Comparison of ENCODE assay signal across 10 mouse cellular contexts in the genomic region with DNA sequence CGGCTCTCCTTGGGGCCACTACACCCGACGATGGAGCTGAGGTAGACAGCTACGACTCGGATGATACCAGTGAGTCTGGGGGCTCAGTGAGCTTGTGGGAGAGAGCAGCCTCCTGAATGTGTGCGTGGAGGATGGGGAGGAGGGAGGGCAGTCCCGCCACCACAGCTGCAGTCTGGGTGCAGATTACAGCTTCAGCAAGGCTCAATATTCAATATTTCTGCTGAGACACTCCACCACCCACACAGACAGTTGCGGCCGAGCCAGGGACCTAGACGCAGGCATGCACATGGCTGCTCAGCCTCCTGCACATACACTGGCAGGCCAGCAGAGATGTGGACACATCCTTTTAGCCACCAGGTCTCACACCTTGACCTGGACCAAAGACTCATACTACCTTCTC. TPM values are rescaled to one million over a fixed set of nuclear protein-coding genes. Genes with fewer than 3 reads are reported as not detected.
DNase-seq lines count a peak whose midpoint lies in the region; ATAC-seq and TF ChIP-seq lines count a peak whose summit lies in the region.
"Had no signal": no experiment of that assay in that cellular context is flagged by ENCODE, and none has a peak within 500 bp of the region (broad histone marks: within the 10 kb centered on the region; RNA-seq: fewer than 3 reads in every experiment).

No protein-coding gene starts in this region.

- TF ChIP-seq POLR2A in ES-Bruce4 (IDR thresholded peaks at IDR 0.05; ENCODE audit: insufficient read depth, low read length): no peak

- no peak for TF ChIP-seq EP300 in ES-Bruce4 (IDR thresholded peaks at IDR 0.05; ENCODE audit: insufficient read depth, low read depth, low read length)

- H3K9ac ChIP-seq in ES-Bruce4 (ENCODE audit: low read depth, poor library complexity, severe bottlenecking): peak overlapping the region; percentile 79
- H3K9ac ChIP-seq in forebrain, embryonic 16.5 days (replicated peaks; ENCODE audit: low read depth, low read length): peak overlapping the region; percentile 69
- H3K9ac ChIP-seq in liver, embryonic 12.5 days: no peak overlapping the region
- H3K9ac ChIP-seq: liver, embryonic 13.5 days had no signal

- no peak for TF ChIP-seq CTCF in ES-Bruce4 (IDR thresholded peaks at IDR 0.05; ENCODE audit: low read depth, low read length)

- H3K9me3 ChIP-seq in ES-Bruce4 (replicated peaks; ENCODE audit: control insufficient read depth, insufficient read depth, low read length, poor library complexity, severe bottlenecking): no peaks in the 10 kb centered on the region
- no peaks in the 10 kb centered on the region for H3K9me3 ChIP-seq in forebrain, embryonic 16.5 days (ENCODE audit: control insufficient read depth, low read length)
- H3K9me3 ChIP-seq in midbrain, embryonic 10.5 days (replicated peaks): no peaks in the 10 kb centered on the region
- no peaks in the 10 kb centered on the region for H3K9me3 ChIP-seq in liver, embryonic 12.5 days (replicated peaks)
- H3K9me3 ChIP-seq: liver, embryonic 13.5 days had no signal

- peak overlapping the region; percentile 100 for H3K4me2 ChIP-seq in forebrain, embryonic 16.5 days (ENCODE audit: low read length)
- H3K4me2 ChIP-seq in liver, embryonic 12.5 days: no peak overlapping the region

- no peaks in the 10 kb centered on the region for H3K4me1 ChIP-seq in ES-Bruce4 (ENCODE audit: control insufficient read depth, insufficient read depth, low read length)
- peaks cover 19% of the 10 kb centered on the region for H3K4me1 ChIP-seq in forebrain, embryonic 16.5 days (replicated peaks; ENCODE audit: control insufficient read depth, insufficient read depth, low read length)
- peaks cover 57% of the 10 kb centered on the region for H3K4me1 ChIP-seq in midbrain, embryonic 10.5 days
- peaks cover 14% of the 10 kb centered on the region; the same call in 1 of the 2 replicates for H3K4me1 ChIP-seq in liver, embryonic 12.5 days

- H3K36me3 ChIP-seq in ES-Bruce4 (ENCODE audit: control insufficient read depth, insufficient read depth, low read length, poor library complexity, severe bottlenecking): peaks cover 9% of the 10 kb centered on the region; the same call in 1 of the 2 replicates
- 0 out of 2 replicates have a peak, but pooled peaks cover 8% of the 10 kb centered on the region for H3K36me3 ChIP-seq in forebrain, embryonic 16.5 days (ENCODE audit: control insufficient read depth, insufficient read depth)
- H3K36me3 ChIP-seq in midbrain, embryonic 10.5 days: peaks cover 35% of the 10 kb centered on the region
- H3K36me3 ChIP-seq in liver, embryonic 12.5 days: peaks cover 23% of the 10 kb centered on the region

- H3K27ac ChIP-seq in ES-Bruce4 (ENCODE audit: insufficient read depth, low read length): no peak overlapping the region
- H3K27ac ChIP-seq in forebrain, embryonic 16.5 days (ENCODE audit: low read length): no peak overlapping the region
- H3K27ac ChIP-seq in midbrain, embryonic 10.5 days (replicated peaks): peak overlapping the region; percentile 89
- H3K27ac ChIP-seq in liver, embryonic 12.5 days: no peak overlapping the region
- H3K27ac ChIP-seq: liver, embryonic 13.5 days had no signal

- H3K4me3 ChIP-seq in ES-Bruce4 (ENCODE audit: low read depth, low read length): peak overlapping the region; percentile 87
- H3K4me3 ChIP-seq in forebrain, embryonic 16.5 days (replicated peaks; ENCODE audit: low read length): peak overlapping the region; percentile 60
- H3K4me3 ChIP-seq in midbrain, embryonic 10.5 days: peak overlapping the region; percentile 82
- H3K4me3 ChIP-seq in liver, embryonic 12.5 days: no peak overlapping the region

- ATAC-seq in forebrain, embryonic 16.5 days: peak; percentile 47; the same call in 1 of the 2 replicates
- ATAC-seq in liver, embryonic 12.5 days: no peak

- WGBS in forebrain, embryonic 16.5 days: 28% methylated on average over 10 of the region's 10 CpGs
- WGBS in midbrain, embryonic 10.5 days: 34% methylated on average over 10 of the region's 10 CpGs
- 23% methylated on average over 10 of the region's 10 CpGs for WGBS in liver, embryonic 12.5 days (ENCODE audit: insufficient replicate concordance)

- H3K27me3 ChIP-seq in ES-Bruce4 (ENCODE audit: control insufficient read depth, insufficient read depth, low read length, poor library complexity, severe bottlenecking): 0 out of 2 replicates have a peak, but pooled peaks cover 2% of the 10 kb centered on the region
- H3K27me3 ChIP-seq in forebrain, embryonic 16.5 days (replicated peaks; ENCODE audit: control insufficient read depth, insufficient read depth, low read length): peaks cover 4% of the 10 kb centered on the region; the same call in 1 of the 2 replicates
- H3K27me3 ChIP-seq in midbrain, embryonic 10.5 days (ENCODE audit: low read depth, poor library complexity, severe bottlenecking): peaks cover 59% of the 10 kb centered on the region
- peaks cover 78% of the 10 kb centered on the region for H3K27me3 ChIP-seq in liver, embryonic 12.5 days (replicated peaks)

- peak; percentile 54 to 63 for DNase-seq in frontal cortex, postnatal 36 days (ENCODE audit: low spot score in 2 of 2)
- no peak for DNase-seq in frontal cortex, postnatal 14 days (ENCODE audit: low spot score in 2 of 2)
- no peak for DNase-seq in midbrain, embryonic 10.5 days (ENCODE audit: low spot score)
- no peak for DNase-seq in lung, adult 18-20 months
- no peak for DNase-seq in layer of hippocampus, postnatal 14 days (ENCODE audit: low spot score in 2 of 2)
- DNase-seq: liver, embryonic 13.5 days had no signal

RNA-seq across cellular contexts. Expression of gene Doc2a, which starts 1.6 kb away (rescaled TPM):
- 3.2 and 3.3 TPM in 2 replicates for polyA plus RNA-seq in ES-Bruce4 (2011; ENCODE audit: insufficient read depth, insufficient read length, low read depth, missing spikeins)
- 10.8 and 14.3 TPM in 2 replicates for polyA plus RNA-seq in forebrain, embryonic 16.5 days (2015; fragmentation: Nextera tagmentation; extraction: Ambion mirVana)
- 6.6 and 8.4 TPM in 2 replicates for polyA plus RNA-seq in midbrain, embryonic 10.5 days (2016; fragmentation: Nextera tagmentation; extraction: Ambion mirVana)
- polyA plus RNA-seq in liver, embryonic 12.5 days (2016; fragmentation: Nextera tagmentation; extraction: Ambion mirVana): 0.15 and 0.24 TPM in 2 replicates
- total RNA-seq in layer of hippocampus, postnatal 14 days (2021): 10 to 100 TPM; 22.8 to 25.8 TPM

RNA-seq across cellular contexts. Expression of gene Hirip3, which starts 13.0 kb away (rescaled TPM):
- 116 and 120 TPM in 2 replicates for polyA plus RNA-seq in ES-Bruce4 (2011; ENCODE audit: insufficient read depth, insufficient read length, low read depth, missing spikeins)
- polyA plus RNA-seq in forebrain, embryonic 16.5 days (2015; fragmentation: Nextera tagmentation; extraction: Ambion mirVana): 25.6 and 28.1 TPM in 2 replicates
- polyA plus RNA-seq in midbrain, embryonic 10.5 days (2016; fragmentation: Nextera tagmentation; extraction: Ambion mirVana): 50.1 and 50.7 TPM in 2 replicates
- polyA plus RNA-seq in liver, embryonic 12.5 days (2016; fragmentation: Nextera tagmentation; extraction: Ambion mirVana): 20.3 and 22.0 TPM in 2 replicates
- 10 to 100 TPM; 27.6 to 34.7 TPM for total RNA-seq in layer of hippocampus, postnatal 14 days (2021)

RNA-seq across cellular contexts. Expression of gene Ino80e, which starts 13.4 kb away (rescaled TPM):
- polyA plus RNA-seq in ES-Bruce4 (2011; ENCODE audit: insufficient read depth, insufficient read length, low read depth, missing spikeins): 104 and 118 TPM in 2 replicates
- polyA plus RNA-seq in forebrain, embryonic 16.5 days (2015; fragmentation: Nextera tagmentation; extraction: Ambion mirVana): 95.1 and 97.9 TPM in 2 replicates
- polyA plus RNA-seq in midbrain, embryonic 10.5 days (2016; fragmentation: Nextera tagmentation; extraction: Ambion mirVana): 105 and 107 TPM in 2 replicates
- 70.5 and 73.0 TPM in 2 replicates for polyA plus RNA-seq in liver, embryonic 12.5 days (2016; fragmentation: Nextera tagmentation; extraction: Ambion mirVana)
- 10 to 100 TPM; 46.1 to 50.1 TPM for total RNA-seq in layer of hippocampus, postnatal 14 days (2021)

RNA-seq across cellular contexts. Expression of gene 4930451I11Rik, which starts 17.4 kb away (rescaled TPM):
- polyA plus RNA-seq in ES-Bruce4 (2011; ENCODE audit: insufficient read depth, insufficient read length, low read depth, missing spikeins): not detected in 2 replicates
- polyA plus RNA-seq in forebrain, embryonic 16.5 days (2015; fragmentation: Nextera tagmentation; extraction: Ambion mirVana): not detected in 2 replicates
- not detected in 2 replicates for polyA plus RNA-seq in midbrain, embryonic 10.5 days (2016; fragmentation: Nextera tagmentation; extraction: Ambion mirVana)
- not detected in 2 replicates for polyA plus RNA-seq in liver, embryonic 12.5 days (2016; fragmentation: Nextera tagmentation; extraction: Ambion mirVana)
- not detected for total RNA-seq in layer of hippocampus, postnatal 14 days (2021)
- polyA plus RNA-seq: frontal cortex, adult 2 months; liver, embryonic 13.5 days had no signal

RNA-seq across cellular contexts. Expression of gene Taok2, which starts 35.7 kb away (rescaled TPM):
- 37.9 and 41.0 TPM in 2 replicates for polyA plus RNA-seq in ES-Bruce4 (2011; ENCODE audit: insufficient read depth, insufficient read length, low read depth, missing spikeins)
- polyA plus RNA-seq in forebrain, embryonic 16.5 days (2015; fragmentation: Nextera tagmentation; extraction: Ambion mirVana): 55.3 and 65.6 TPM in 2 replicates
- polyA plus RNA-seq in midbrain, embryonic 10.5 days (2016; fragmentation: Nextera tagmentation; extraction: Ambion mirVana): 53.2 and 61.1 TPM in 2 replicates
- 20.1 and 20.6 TPM in 2 replicates for polyA plus RNA-seq in liver, embryonic 12.5 days (2016; fragmentation: Nextera tagmentation; extraction: Ambion mirVana)
- 100 to 1,000 TPM; 141 to 147 TPM for total RNA-seq in layer of hippocampus, postnatal 14 days (2021)

Comparison
In these comparisons a context has a peak if more than half of its experiments do, and no peak if none do; other contexts are left out.
1. DNase-seq: peak in frontal cortex, postnatal 36 days (2 of 2); none in frontal cortex, postnatal 14 days (0 of 2), midbrain, embryonic 10.5 days (single experiment), lung, adult 18-20 months (0 of 2) and layer of hippocampus, postnatal 14 days (0 of 2).